1 mouse cellular context compared by ENCODE assay signal in genomic region chr10:3524513-3524912, GRCm38 (mm10).
TF ChIP-seq lines count a peak whose summit lies in the region.

No protein-coding gene starts in this region.

TF ChIP-seq in MEL, 35 proteins besides CTCF, POLR2A, EP300 and RAD21 (continued from another document):
- no peak for TF ChIP-seq JUND (IDR thresholded peaks at IDR 0.05; ENCODE audit: low read depth, low read length)
